Comparison of ENCODE assay signal across 16 mouse cellular contexts in the genomic region with DNA sequence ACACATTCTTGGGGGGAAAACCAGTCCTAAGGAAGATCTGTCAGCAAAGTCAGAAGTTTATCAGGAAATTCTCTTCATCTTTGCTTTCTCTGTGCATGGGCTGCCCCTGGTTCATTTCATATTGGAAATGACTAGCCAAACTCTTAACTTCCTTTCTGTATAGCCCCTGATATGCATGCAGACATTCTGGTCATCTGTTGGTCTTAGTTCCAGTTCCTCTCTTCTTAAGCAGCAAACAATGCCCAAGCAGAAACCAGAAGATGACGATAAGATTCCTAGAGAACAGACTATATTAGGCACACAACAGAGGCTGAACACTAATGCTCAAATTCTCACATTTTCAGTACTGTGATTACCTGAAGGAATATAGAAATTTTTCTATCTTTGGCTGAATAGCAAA.
"Had no signal": no experiment of that assay in that cellular context is flagged by ENCODE, and none has a peak within 500 bp of the region (broad histone marks: within the 10 kb centered on the region; RNA-seq: fewer than 3 reads in every experiment).

No protein-coding gene starts in this region.

- H3K27me3 ChIP-seq: neural tube, embryonic 13.5 days; neural tube, embryonic 15.5 days; stomach, embryonic 15.5 days had no signal

- DNase-seq: retina, postnatal 1 day; right cerebral cortex, adult 18-20 months; right cerebral cortex, postnatal 14 days; right cerebral cortex, postnatal 25 days; right cerebral cortex, postnatal 4 days; spleen, adult 18-20 months; thymus, adult 18-20 months; thymus, adult 2 months; thymus, postnatal 14 days; thymus, postnatal 25 days; thymus, postnatal 36 days; thymus, postnatal 4 days had no signal

- H3K9me3 ChIP-seq: neural tube, embryonic 13.5 days; neural tube, embryonic 15.5 days; stomach, embryonic 15.5 days had no signal

- H3K36me3 ChIP-seq: neural tube, embryonic 13.5 days; neural tube, embryonic 15.5 days; stomach, embryonic 15.5 days had no signal

- H3K9ac ChIP-seq: neural tube, embryonic 13.5 days; neural tube, embryonic 15.5 days; stomach, embryonic 15.5 days had no signal

- H3K4me1 ChIP-seq: neural tube, embryonic 13.5 days; neural tube, embryonic 15.5 days; stomach, embryonic 15.5 days had no signal

- H3K27ac ChIP-seq: neural tube, embryonic 13.5 days; neural tube, embryonic 15.5 days; stomach, embryonic 15.5 days; stomach, postnatal 0 days had no signal

- H3K4me2 ChIP-seq: neural tube, embryonic 13.5 days; neural tube, embryonic 15.5 days; stomach, embryonic 15.5 days had no signal

- H3K4me3 ChIP-seq: neural tube, embryonic 13.5 days; neural tube, embryonic 15.5 days; stomach, embryonic 15.5 days had no signal
